Mouse (Mus musculus) Patski (cell line): Measurements from ENCODE around the gene Atp4a. TPM values are rescaled to one million over a fixed set of nuclear protein-coding genes. Genes with fewer than 3 reads are reported as not detected.
A peak's percentile ranks its signal among the peaks of the same experiment; 100 is the strongest.

ENCODE experiments used
- ATAC-seq: fragments of 100-300 bp; one replicate; pipeline ENCODE4 v1.8.0; 2021
- CTCF ChIA-PET: fragments of 350-600 bp; sonication (Branson Sonifier 250); formaldehyde crosslinking; loops from one replicate; lab custom pipeline; 2022; ENCODE audit warnings: inconsistent platforms; lab: Charles Lee
- POLR2A ChIA-PET: fragments of 350-600 bp; sonication (Branson Sonifier 250); formaldehyde crosslinking; loops from one replicate; lab custom pipeline; 2022; ENCODE audit warnings: antibody characterized with exemption, inconsistent platforms; lab: Charles Lee
- DNase-seq: peaks from one replicate; pipeline ENCODE4 v3.0.0-alpha.2; 2011; ENCODE audit warnings: low read depth, low spot score
- H3K27me3 ChIP-seq: fragments of 371-371 bp; one replicate; pipeline ENCODE4 v1.5.1; 2021
- CTCF ChIP-seq: fragments of 100-300 bp; IDR thresholded peaks from one replicate; pipeline ENCODE4 v1.5.1; 2021
- in situ Hi-C: fragments of 300-500 bp; cut with MboI; formaldehyde crosslinking; loops from 3 replicates; pipeline ENCODE4 v1.11.1; 2018; ENCODE audit warnings: low pct_unique_long_range_greater_than_20kb, mixed read lengths
- polyA plus RNA-seq: library from polyadenylated mRNA; unstranded; gene quantifications from one replicate; pipeline ENCODE4 v1.2.3, GENCODE M21; 2021

Atp4a gene
- not detected for polyA plus RNA-seq

- CTCF ChIA-PET = no interaction called here
- in situ Hi-C loops = no loop called here
- no peak for ATAC-seq
- no peak for DNase-seq
- TF ChIP-seq CTCF = no peak
- H3K27me3 ChIP-seq = peaks cover 29% of the 10 kb centered on the region
- POLR2A ChIA-PET = no interaction called here
Observed at GRCm38 (mm10) chr7:30711942-30712341, at the start of gene Atp4a. TSS of gene Atp4a (plus strand) at chr7:30712209.

- ChIA-PET POLR2A (interaction anchor here (0.5 to 1.7 kb wide), 7 partner anchors 12 to 455 kb away, joined by 3 to 10 read pairs (median 3); partner anchors contain the start of gene Rbm42), CTCF (no interaction called here)
- TF ChIP-seq CTCF = no peak
- ATAC-seq = peak; percentile 56
- H3K27me3 ChIP-seq = no peaks in the 10 kb centered on the region
- in situ Hi-C loops = no loop called here
- DNase-seq = peak; percentile 55
Observed at GRCm38 (mm10) chr7:30664529-30665200, 47.3 kb upstream of the Atp4a start, which contains the start of gene Haus5. TSS of gene Haus5 (minus strand) at chr7:30664994.

- no peak for DNase-seq
- no peak for TF ChIP-seq CTCF
- ChIA-PET CTCF (interaction anchor here (1.1 to 1.3 kb wide), 2 partner anchors 20 to 51 kb away, joined by 3 to 4 read pairs; no protein-coding TSS in a partner anchor), POLR2A (interaction anchor here (0.5 to 1.7 kb wide), 4 partner anchors 14 to 66 kb away, joined by 3 to 5 read pairs (median 3); partner anchors contain the start of gene Rbm42)
- no peaks in the 10 kb centered on the region for H3K27me3 ChIP-seq
- in situ Hi-C loops = no loop called here
- ATAC-seq = peak; percentile 32
Observed at GRCm38 (mm10) chr7:30665321-30665720, 46.7 kb upstream of the Atp4a start.

- DNase-seq = no peak
- ChIA-PET CTCF (interaction anchor here (1.1 to 1.6 kb wide), 5 partner anchors 14 to 97 kb away, joined by 3 to 6 read pairs (median 3); no protein-coding TSS in a partner anchor), POLR2A (interaction anchor here (0.6 kb wide), 1 partner anchor 1776 kb away, joined by 3 read pairs; no protein-coding TSS in a partner anchor)
- H3K27me3 ChIP-seq = peaks cover 5% of the 10 kb centered on the region
- no peak for ATAC-seq
- TF ChIP-seq CTCF = peak; percentile 61
- in situ Hi-C loops = no loop called here
Observed at GRCm38 (mm10) chr7:30669229-30669628, 42.8 kb upstream of the Atp4a start.

GRCm38 (mm10) chr7:30671480-30671879 is 40.5 kb upstream of the Atp4a start, which contains the start of gene Pmis2:
TSS of gene Pmis2 (minus strand) at chr7:30671605.
- CTCF ChIA-PET = no interaction called here
- peaks cover 9% of the 10 kb centered on the region for H3K27me3 ChIP-seq
- TF ChIP-seq CTCF = no peak
- in situ Hi-C loops = loop anchor here (10.0 kb wide), 1 partner anchor 183 kb away; the partner anchor contains the start of gene Ffar3
- DNase-seq (no peak), ATAC-seq (no peak)
- POLR2A ChIA-PET = interaction anchor here (0.5 kb wide), 1 partner anchor 46 kb away, joined by 4 read pairs; no protein-coding TSS in a partner anchor

- ChIA-PET CTCF (no interaction called here), POLR2A (interaction anchor here (0.7 kb wide), 1 partner anchor 36 kb away, joined by 3 read pairs; no protein-coding TSS in a partner anchor)
- TF ChIP-seq CTCF = peak; percentile 33
- ATAC-seq (no peak), DNase-seq (peak; percentile 24)
- H3K27me3 ChIP-seq = peaks cover 9% of the 10 kb centered on the region
- in situ Hi-C loops = loop anchor here (10.0 kb wide), 1 partner anchor 176 kb away; the partner anchor contains the start of gene Ffar3
Observed at GRCm38 (mm10) chr7:30678263-30678975, 33.6 kb upstream of the Atp4a start.

GRCm38 (mm10) chr7:30681897-30682296 is 30.1 kb upstream of the Atp4a start:
- ATAC-seq = no peak
- DNase-seq = no peak
- ChIA-PET CTCF (no interaction called here), POLR2A (no interaction called here)
- H3K27me3 ChIP-seq = no peaks in the 10 kb centered on the region
- no peak for TF ChIP-seq CTCF
- in situ Hi-C loops = no loop called here

GRCm38 (mm10) chr7:30683425-30683824 is 28.6 kb upstream of the Atp4a start:
- DNase-seq = no peak
- H3K27me3 ChIP-seq = no peaks in the 10 kb centered on the region
- ATAC-seq = no peak
- CTCF ChIA-PET = interaction anchor here (0.7 to 1.6 kb wide), 2 partner anchors 11 to 14 kb away, joined by 3 to 6 read pairs; no protein-coding TSS in a partner anchor
- in situ Hi-C loops = no loop called here
- POLR2A ChIA-PET = no interaction called here
- no peak for TF ChIP-seq CTCF

- ChIA-PET CTCF (no interaction called here), POLR2A (interaction anchor here (1.0 kb wide), 1 partner anchor 9 kb away, joined by 3 read pairs; no protein-coding TSS in a partner anchor)
- no peaks in the 10 kb centered on the region for H3K27me3 ChIP-seq
- TF ChIP-seq CTCF = no peak
- ATAC-seq = no peak
- in situ Hi-C loops = no loop called here
- peak; percentile 7 for DNase-seq
Observed at GRCm38 (mm10) chr7:30688325-30688724, 23.7 kb upstream of the Atp4a start.

GRCm38 (mm10) chr7:30698101-30698500 is 13.9 kb upstream of the Atp4a start:
- in situ Hi-C loops = no loop called here
- TF ChIP-seq CTCF = no peak
- peaks cover 9% of the 10 kb centered on the region for H3K27me3 ChIP-seq
- no peak for ATAC-seq
- POLR2A ChIA-PET = interaction anchor here (1.0 kb wide), 1 partner anchor 10 kb away, joined by 3 read pairs; no protein-coding TSS in a partner anchor
- CTCF ChIA-PET = no interaction called here
- no peak for DNase-seq
